Mouse (Mus musculus) CH12.LX (cell line): ENCODE results near the gene Larp1.

ENCODE experiments used
- EP300 ChIP-seq: IDR thresholded peaks from 2 replicates; pipeline ENCODE4 v1.6.1; 2011; ENCODE audit warnings: low read length, improper control_type of control experiment
- NELFE ChIP-seq: IDR thresholded peaks from 2 replicates; pipeline ENCODE4 v1.6.1; 2011; ENCODE audit warnings: low read depth, low read length, improper control_type of control experiment

GRCm38 (mm10) chr11:58003734-58004133 is 5.1 kb upstream of the Larp1 start:
- TF ChIP-seq NELFE (no peak), EP300 (no peak)
